Mouse (Mus musculus) MEL (cell line): ENCODE results near the gene Ppp1r14c. TPM values are rescaled to one million over a fixed set of nuclear protein-coding genes. Genes with fewer than 3 reads are reported as not detected.

ENCODE experiments used
- DNase-seq: peaks from one replicate; pipeline ENCODE4 v3.0.0; 2011; ENCODE audit warnings: low read depth, low spot score
- H3K27ac ChIP-seq: 2 replicates; pipeline ENCODE4 v1.5.1; 2012; ENCODE audit warnings: low read depth, mild to moderate bottlenecking, control low read depth, low read length, moderate library complexity; ENCODE audit not compliant: control insufficient read depth
- H3K27me3 ChIP-seq, 2 experiments: fragments of 150-350 bp in 1 of 2; sonication (generic) in 1 of 2; 2 replicates each; pipeline ENCODE4 v1.6.1; 2012; ENCODE audit warnings: low read length in 2 of 2, mild to moderate bottlenecking in 2 of 2, improper control_type of control experiment in 1 of 2, moderate library complexity in 1 of 2; ENCODE audit not compliant: insufficient read depth in 2 of 2, control insufficient read depth in 1 of 2
- H3K36me3 ChIP-seq, 2 experiments: 2 replicates each; pipeline ENCODE4 v1.6.1; 2012 to 2014; ENCODE audit warnings: low read length in 2 of 2, improper control_type of control experiment in 1 of 2, inconsistent platforms in 1 of 2, mild to moderate bottlenecking in 1 of 2; ENCODE audit not compliant: insufficient read depth in 2 of 2, control insufficient read depth in 1 of 2
- H3K4me1 ChIP-seq, 2 experiments: fragments of 150-350 bp in 1 of 2; sonication (generic) in 1 of 2; 2 replicates each; pipeline ENCODE4 v1.6.1; 2012; ENCODE audit warnings: low read length in 2 of 2, improper control_type of control experiment in 1 of 2, mild to moderate bottlenecking in 1 of 2; ENCODE audit not compliant: insufficient read depth in 2 of 2, control insufficient read depth in 1 of 2
- H3K4me3 ChIP-seq, 2 experiments: fragments of 150-350 bp in 1 of 2; sonication (generic) in 1 of 2; 2 replicates each; pipeline ENCODE4 v1.5.1; 2012; ENCODE audit warnings: low read depth in 2 of 2, low read length in 2 of 2, mild to moderate bottlenecking in 2 of 2, moderate library complexity in 2 of 2, control low read depth in 1 of 2, improper control_type of control experiment in 1 of 2; ENCODE audit not compliant: control insufficient read depth in 1 of 2, insufficient read depth in 1 of 2
- H3K79me2 ChIP-seq: 2 replicates; pipeline ENCODE4 v1.6.1; 2012; ENCODE audit warnings: mild to moderate bottlenecking, low read length, moderate library complexity; ENCODE audit not compliant: control insufficient read depth, poor library complexity, insufficient read depth
- H3K9ac ChIP-seq: 2 replicates; pipeline ENCODE4 v1.6.1; 2012; ENCODE audit warnings: low read depth, mild to moderate bottlenecking, control low read depth, low read length, moderate library complexity; ENCODE audit not compliant: control insufficient read depth, poor library complexity, severe bottlenecking
- H3K9me3 ChIP-seq: fragments of 150-350 bp; sonication (generic); replicated peaks from 2 replicates; pipeline ENCODE4 v1.6.1; 2012; ENCODE audit warnings: mild to moderate bottlenecking, low read length, improper control_type of control experiment, moderate library complexity; ENCODE audit not compliant: insufficient read depth
- BHLHE40 ChIP-seq: IDR thresholded peaks from 2 replicates; pipeline ENCODE4 v1.6.1; 2012; ENCODE audit warnings: low read depth, mild to moderate bottlenecking, inconsistent platforms, low read length, improper control_type of control experiment, borderline replicate concordance
- CHD1 ChIP-seq: IDR thresholded peaks from 2 replicates; pipeline ENCODE4 v1.6.1; 2012; ENCODE audit warnings: low read depth, mild to moderate bottlenecking, inconsistent platforms, low read length, improper control_type of control experiment
- CTCF ChIP-seq, 3 experiments: IDR thresholded peaks in 2 of 3; conservative IDR thresholded peaks in 1 of 3; 2 replicates each; pipeline ENCODE4 v1.5.1; 2011 to 2012; ENCODE audit warnings: low read length in 3 of 3, low read depth in 2 of 3, mild to moderate bottlenecking in 2 of 3, improper control_type of control experiment in 1 of 3, inconsistent platforms in 1 of 3, mixed read lengths in 1 of 3, moderate library complexity in 1 of 3; ENCODE audit not compliant: control insufficient read depth in 1 of 3, insufficient read depth in 1 of 3, poor library complexity in 1 of 3, severe bottlenecking in 1 of 3
- E2F4 ChIP-seq: IDR thresholded peaks from 2 replicates; pipeline ENCODE4 v1.6.1; 2011; ENCODE audit warnings: low read depth, low read length, improper control_type of control experiment, borderline replicate concordance
- ELF1 ChIP-seq: IDR thresholded peaks from 2 replicates; pipeline ENCODE4 v1.6.1; 2014; ENCODE audit warnings: low read depth, mild to moderate bottlenecking, inconsistent platforms, low read length, improper control_type of control experiment, moderate library complexity
- EP300 ChIP-seq, 2 experiments: IDR thresholded peaks; 2 replicates each; pipeline ENCODE4 v1.6.1; 2011; ENCODE audit warnings: improper control_type of control experiment in 2 of 2, low read length in 2 of 2, low read depth in 1 of 2, mild to moderate bottlenecking in 1 of 2
- ETS1 ChIP-seq: IDR thresholded peaks from 2 replicates; pipeline ENCODE4 v1.6.1; 2012; ENCODE audit warnings: low read depth, mild to moderate bottlenecking, inconsistent platforms, low read length, improper control_type of control experiment, moderate library complexity
- GABPA ChIP-seq: IDR thresholded peaks from 2 replicates; pipeline ENCODE4 v1.6.1; 2012; ENCODE audit warnings: low read depth, mild to moderate bottlenecking, inconsistent platforms, low read length, improper control_type of control experiment, moderate library complexity
- GATA1 ChIP-seq: IDR thresholded peaks from 2 replicates; pipeline ENCODE4 v1.6.1; 2011; ENCODE audit warnings: low read depth, low read length, improper control_type of control experiment
- HCFC1 ChIP-seq: IDR thresholded peaks from 2 replicates; pipeline ENCODE4 v1.6.1; 2012; ENCODE audit warnings: low read depth, mild to moderate bottlenecking, inconsistent platforms, low read length, improper control_type of control experiment, moderate library complexity
- MAFK ChIP-seq: IDR thresholded peaks from 2 replicates; pipeline ENCODE4 v1.6.1; 2011; ENCODE audit warnings: low read depth, mild to moderate bottlenecking, low read length, improper control_type of control experiment, borderline replicate concordance
- MAX ChIP-seq: IDR thresholded peaks from 2 replicates; pipeline ENCODE4 v1.6.1; 2011; ENCODE audit warnings: low read length, improper control_type of control experiment
- MEF2A ChIP-seq: IDR thresholded peaks from 2 replicates; pipeline ENCODE4 v1.6.1; 2014; ENCODE audit warnings: low read depth, mild to moderate bottlenecking, inconsistent platforms, low read length, improper control_type of control experiment; ENCODE audit not compliant: poor library complexity, insufficient replicate concordance, severe bottlenecking; ENCODE audit errors: extremely low read depth
- MXI1 ChIP-seq: IDR thresholded peaks from 2 replicates; pipeline ENCODE4 v1.6.1; 2011; ENCODE audit warnings: mild to moderate bottlenecking, low read depth, low read length, improper control_type of control experiment
- MYB ChIP-seq: IDR thresholded peaks from 2 replicates; pipeline ENCODE4 v1.6.1; 2011; ENCODE audit warnings: mild to moderate bottlenecking, low read depth, low read length, improper control_type of control experiment
- MYC ChIP-seq: IDR thresholded peaks from 2 replicates; pipeline ENCODE4 v1.6.1; 2011; ENCODE audit warnings: low read depth, mild to moderate bottlenecking, low read length, improper control_type of control experiment, moderate library complexity
- NRF1 ChIP-seq: IDR thresholded peaks from 2 replicates; pipeline ENCODE4 v1.6.1; 2014; ENCODE audit warnings: low read depth, mild to moderate bottlenecking, inconsistent platforms, low read length, improper control_type of control experiment, moderate library complexity; ENCODE audit not compliant: poor library complexity, insufficient read depth, severe bottlenecking
- POLR2AphosphoS5 ChIP-seq: IDR thresholded peaks from 2 replicates; pipeline ENCODE4 v1.6.1; 2012; ENCODE audit warnings: low read depth, borderline replicate concordance, mild to moderate bottlenecking, inconsistent platforms, low read length, moderate library complexity, mixed read lengths
- RAD21 ChIP-seq: IDR thresholded peaks from 2 replicates; pipeline ENCODE4 v1.6.1; 2011; ENCODE audit warnings: mild to moderate bottlenecking, low read depth, low read length, improper control_type of control experiment
- SMC3 ChIP-seq: IDR thresholded peaks from 2 replicates; pipeline ENCODE4 v1.6.1; 2011; ENCODE audit warnings: low read depth, low read length, improper control_type of control experiment
- TBP ChIP-seq: IDR thresholded peaks from 2 replicates; pipeline ENCODE4 v1.8.0; 2011; ENCODE audit warnings: low read depth, low read length, improper control_type of control experiment
- TCF12 ChIP-seq: IDR thresholded peaks from 2 replicates; pipeline ENCODE4 v1.6.1; 2014; ENCODE audit warnings: low read depth, mild to moderate bottlenecking, inconsistent platforms, low read length, improper control_type of control experiment, moderate library complexity
- UBTF ChIP-seq: IDR thresholded peaks from 2 replicates; pipeline ENCODE4 v1.6.1; 2012; ENCODE audit warnings: low read depth, mild to moderate bottlenecking, inconsistent platforms, low read length, improper control_type of control experiment, moderate library complexity, borderline replicate concordance; ENCODE audit not compliant: insufficient read depth
- USF2 ChIP-seq, 2 experiments: IDR thresholded peaks; 2 replicates each; pipeline ENCODE4 v1.6.1; 2011 to 2012; ENCODE audit warnings: improper control_type of control experiment in 2 of 2, low read length in 2 of 2, borderline replicate concordance in 1 of 2, inconsistent platforms in 1 of 2, low read depth in 1 of 2, mild to moderate bottlenecking in 1 of 2; ENCODE audit not compliant: insufficient read depth in 1 of 2
- ZNF384 ChIP-seq: IDR thresholded peaks from 2 replicates; pipeline ENCODE4 v1.6.1; 2012; ENCODE audit warnings: low read depth, mild to moderate bottlenecking, inconsistent platforms, low read length, improper control_type of control experiment
- polyA plus RNA-seq, 2 experiments: library from polyadenylated mRNA; stranded (reverse) in 1 of 2; unstranded in 1 of 2; fragments of >175 nt in 1 of 2; fragments of >200 nt in 1 of 2; gene quantifications; 2 replicates each; pipeline versions ENCODE4 v1.2.1 to v1.2.4; 2012; ENCODE audit warnings: low replicate concordance in 2 of 2, low read depth in 1 of 2; ENCODE audit not compliant: insufficient read length in 2 of 2, insufficient read depth in 1 of 2, missing spikeins in 1 of 2
- total RNA-seq: library from RNA; depleted of rRNA; stranded (reverse); fragments of 300-350 nt; gene quantifications from 2 replicates; pipeline ENCODE4 v1.2.3, GENCODE M21; 2012

Gene Ppp1r14c
- total and polyA plus RNA-seq, 3 experiments: not detected

DNA sequence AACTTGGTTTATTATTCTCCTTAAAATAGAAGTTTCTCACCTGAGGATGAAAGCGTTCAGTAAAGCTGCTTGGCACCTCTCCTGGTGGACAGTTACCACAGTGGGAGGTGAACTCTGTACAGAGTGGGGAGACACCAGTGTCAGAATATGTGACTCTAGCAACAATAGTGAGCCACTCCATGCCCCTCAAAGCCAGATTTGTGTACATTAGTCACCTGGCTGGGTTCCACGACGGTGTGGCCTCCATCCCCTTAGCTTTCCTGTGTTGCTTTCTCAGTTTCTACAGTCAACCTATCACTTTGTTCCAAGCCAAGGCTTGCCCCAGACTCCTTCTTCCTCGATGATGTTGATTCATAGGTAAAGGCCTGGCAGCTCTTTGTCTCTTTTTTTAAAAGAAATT lies 26.4 kb downstream of the Ppp1r14c start:
- no peak for DNase-seq

DNA sequence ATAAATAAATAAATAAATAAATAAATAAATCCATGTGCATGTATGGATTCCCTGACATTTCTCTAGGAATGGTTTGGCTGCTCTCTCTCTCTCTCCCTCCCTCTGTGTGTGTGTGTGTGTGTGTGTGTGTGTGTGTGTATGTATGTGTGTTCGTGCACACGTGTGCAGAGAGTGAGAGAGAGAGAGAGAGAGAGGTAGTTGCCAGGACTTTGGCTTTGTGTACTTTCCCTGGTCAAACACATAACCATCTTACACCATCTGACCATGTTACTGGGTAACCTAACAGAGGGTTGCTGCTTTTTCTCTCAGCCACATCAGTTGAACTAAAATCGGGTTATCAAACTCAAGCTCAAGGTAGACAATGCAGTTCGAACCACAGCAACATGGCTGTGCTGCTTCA lies 27.7 kb downstream of the Ppp1r14c start:
- no peak for TF ChIP-seq MYB
- TF ChIP-seq TCF12: no peak
- TF ChIP-seq GABPA: no peak
- no peak for TF ChIP-seq MEF2A
- no peak for TF ChIP-seq GATA1
- TF ChIP-seq RAD21: no peak
- no peak for TF ChIP-seq ETS1
- no peak for TF ChIP-seq USF2 (IDR thresholded peaks at IDR 0.05; ENCODE audit: borderline replicate concordance in 1 of 2, insufficient read depth in 1 of 2, low read depth in 1 of 2, low read length in 2 of 2)
- TF ChIP-seq E2F4: no peak
- no peak for TF ChIP-seq MAX
- no peak for TF ChIP-seq SMC3
- no peak for TF ChIP-seq ZNF384
- TF ChIP-seq BHLHE40: no peak
- no peak for TF ChIP-seq EP300 (IDR thresholded peaks at IDR 0.05; ENCODE audit: low read depth in 1 of 2, low read length in 2 of 2)
- TF ChIP-seq UBTF: no peak
- no peak for TF ChIP-seq CHD1
- TF ChIP-seq ELF1: no peak
- no peak for TF ChIP-seq POLR2AphosphoS5
- no peak for TF ChIP-seq MAFK
- no peak for TF ChIP-seq MXI1
- H3K27me3 ChIP-seq: no peaks in the 10 kb centered on the region

More for the DNA sequence above, 26.4 kb downstream of the Ppp1r14c start:
- H3K79me2 ChIP-seq: no peaks in the 10 kb centered on the region
- no peaks in the 10 kb centered on the region for H3K27me3 ChIP-seq
- H3K36me3 ChIP-seq: no peaks in the 10 kb centered on the region
- no peak overlapping the region for H3K4me3 ChIP-seq
- no peak overlapping the region for H3K27ac ChIP-seq
- no peaks in the 10 kb centered on the region for H3K9me3 ChIP-seq
- H3K4me1 ChIP-seq: no peaks in the 10 kb centered on the region
- no peak overlapping the region for H3K9ac ChIP-seq
- TF ChIP-seq MAFK (no peak), MYB (no peak), GATA1 (no peak), HCFC1 (no peak), RAD21 (no peak), CHD1 (no peak), EP300 (IDR thresholded peaks at IDR 0.05; ENCODE audit: low read depth in 1 of 2, low read length in 2 of 2) (no peak), TBP (no peak), USF2 (IDR thresholded peaks at IDR 0.05; ENCODE audit: borderline replicate concordance in 1 of 2, insufficient read depth in 1 of 2, low read depth in 1 of 2, low read length in 2 of 2) (no peak), CTCF (IDR thresholded peaks at IDR 0.05 in 2 of 3, conservative IDR thresholded peaks at IDR 0.05 in 1 of 3; ENCODE audit: control insufficient read depth in 1 of 3, insufficient read depth in 1 of 3, low read depth in 2 of 3, low read length in 3 of 3, poor library complexity in 1 of 3, severe bottlenecking in 1 of 3) (no peak), POLR2AphosphoS5 (no peak), MYC (no peak), NRF1 (no peak)

More for the DNA sequence above, 27.7 kb downstream of the Ppp1r14c start:
- Histone ChIP-seq H3K79me2 (no peaks in the 10 kb centered on the region), H3K9me3 (no peaks in the 10 kb centered on the region), H3K27ac (no peak overlapping the region), H3K9ac (no peak overlapping the region), H3K4me1 (no peaks in the 10 kb centered on the region), H3K36me3 (no peaks in the 10 kb centered on the region), H3K4me3 (no peak overlapping the region)
- no peak for DNase-seq
